Mouse (Mus musculus) layer of hippocampus, adult 18-20 months (tissue): ENCODE measurements around the gene Ces2f. TPM values are rescaled to one million over a fixed set of nuclear protein-coding genes. Genes with fewer than 3 reads are reported as not detected.
"Not testable (repeated sequence)": the region's sequence is repeated elsewhere in the genome, so short reads cannot be mapped to it uniquely, and the experiment has no call there.

ENCODE experiments used
- DNase-seq, 2 experiments: peaks; one replicate each; pipeline ENCODE4 v3.0.0; 2022; ENCODE audit warnings: low spot score in 2 of 2
- long read RNA-seq: library from polyadenylated mRNA; stranded (forward); transcript quantifications from one replicate; pipeline ENCODE4 v2.0.0, GENCODE M21; 2021
- total RNA-seq, 2 experiments: library from RNA; stranded (reverse); gene quantifications; 2 replicates each; pipeline ENCODE4 v1.2.3; 2021

Gene Ces2f
- not detected for total RNA-seq
- long read RNA-seq: 0 reads

DNA sequence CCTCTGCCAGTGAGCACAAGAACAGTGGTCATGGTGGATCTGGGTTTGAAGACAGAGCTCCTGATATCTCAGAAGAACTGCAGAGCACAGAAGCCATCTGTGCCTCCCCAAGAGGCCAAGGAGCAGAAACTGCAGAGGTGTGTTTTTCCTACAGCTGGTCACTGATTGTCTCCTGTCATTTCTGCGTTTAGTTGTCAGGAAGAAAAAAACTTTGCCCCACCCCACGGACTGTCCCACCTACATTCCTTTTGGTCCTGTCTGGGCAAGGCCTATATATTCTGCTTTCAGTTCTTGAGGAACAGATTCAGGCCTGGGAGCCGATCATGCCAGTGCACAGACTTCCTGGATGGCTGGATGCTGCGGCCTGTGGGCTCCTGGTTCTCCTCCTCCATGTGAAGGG, at the start of gene Ces2f:
Gene Ces2f, plus strand, starts transcription at position 301 of the 400 bp plus-strand sequence.
- DNase-seq: no peak

- no peak for DNase-seq
These were observed 45.4 kb upstream of the Ces2f start for GRCm38 (mm10) chr8:104901746-104902145.

GRCm38 (mm10) chr8:104907111-104907510, 40.0 kb upstream of the Ces2f start:
- no peak for DNase-seq

DNA sequence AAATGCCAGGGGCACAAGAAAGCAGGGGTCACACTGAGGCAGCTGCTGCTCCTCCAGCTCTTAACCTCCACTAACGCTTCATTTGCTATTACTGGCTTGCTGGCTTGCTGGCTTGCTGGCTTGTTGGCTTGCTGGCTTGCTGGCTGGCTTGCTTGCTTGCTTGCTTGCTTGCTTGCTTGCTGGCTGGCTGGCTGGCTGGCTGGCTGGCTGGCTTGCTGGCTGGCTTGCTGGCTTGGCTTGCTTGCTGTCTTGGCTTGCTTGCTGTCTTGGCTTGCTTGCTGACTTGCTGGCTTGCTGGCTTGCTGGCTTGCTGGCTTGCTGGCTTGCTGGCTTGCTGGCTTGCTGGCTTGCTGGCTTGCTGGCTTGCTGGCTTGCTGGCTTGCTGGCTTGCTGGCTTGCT, 38.1 kb upstream of the Ces2f start:
- DNase-seq: peak; percentile 11 to 14

- not testable (repeated sequence) for DNase-seq
These were observed 37.5 kb upstream of the Ces2f start for GRCm38 (mm10) chr8:104909651-104910050.

DNA sequence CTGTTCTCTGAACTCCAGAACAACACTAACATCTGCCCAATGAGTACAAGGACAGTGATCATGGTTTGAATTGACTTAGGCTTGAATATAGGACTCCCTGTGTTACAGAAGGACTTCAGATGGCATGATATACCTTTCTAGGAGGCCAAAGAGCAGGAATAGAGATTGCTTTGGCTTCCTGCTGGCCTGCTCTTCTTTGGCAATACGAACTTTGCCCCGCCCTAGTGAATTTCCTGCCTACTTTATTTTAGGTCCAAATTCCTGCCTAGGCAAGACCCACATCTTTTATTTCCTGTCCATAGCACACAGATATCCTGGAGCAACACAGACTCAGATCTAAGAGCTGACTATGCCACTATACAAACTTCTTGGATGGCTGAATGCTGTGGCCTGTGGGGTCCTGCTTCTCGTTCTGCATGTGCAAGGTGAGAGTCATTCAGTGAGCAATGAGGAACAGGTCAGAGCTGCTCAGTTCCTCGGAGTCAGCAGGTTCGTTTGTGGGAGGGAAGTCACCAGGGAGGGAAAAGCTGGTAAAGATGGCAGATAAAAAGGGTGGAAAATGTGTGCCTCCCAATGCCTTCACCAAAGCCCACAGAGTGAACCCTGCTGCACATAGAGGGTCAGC, 21.1 kb upstream of the Ces2f start, which contains the start of gene Ces2e:
Gene Ces2e, plus strand, starts transcription at position 289 of the 625 bp plus-strand sequence.
- DNase-seq: no peak

DNA sequence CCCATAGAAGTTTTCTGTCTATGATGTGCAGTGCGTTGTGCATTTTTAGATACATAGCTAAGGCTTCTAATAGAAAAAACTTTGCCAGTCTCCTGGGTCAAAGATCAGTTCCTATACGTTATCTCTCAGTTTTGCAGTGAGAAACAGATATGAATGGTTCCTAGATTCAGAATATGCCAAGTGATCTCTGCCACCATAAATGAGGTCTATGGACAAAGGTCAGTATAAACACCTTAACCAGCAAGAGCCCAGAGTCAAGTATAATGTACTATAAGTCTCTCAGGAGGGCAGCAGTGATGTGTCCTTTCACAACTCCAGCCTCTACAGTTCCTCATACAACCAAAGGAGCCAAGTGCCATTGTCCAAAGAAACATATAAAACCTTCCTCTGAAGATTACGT, 19.9 kb upstream of the Ces2f start:
- no peak for DNase-seq

DNA sequence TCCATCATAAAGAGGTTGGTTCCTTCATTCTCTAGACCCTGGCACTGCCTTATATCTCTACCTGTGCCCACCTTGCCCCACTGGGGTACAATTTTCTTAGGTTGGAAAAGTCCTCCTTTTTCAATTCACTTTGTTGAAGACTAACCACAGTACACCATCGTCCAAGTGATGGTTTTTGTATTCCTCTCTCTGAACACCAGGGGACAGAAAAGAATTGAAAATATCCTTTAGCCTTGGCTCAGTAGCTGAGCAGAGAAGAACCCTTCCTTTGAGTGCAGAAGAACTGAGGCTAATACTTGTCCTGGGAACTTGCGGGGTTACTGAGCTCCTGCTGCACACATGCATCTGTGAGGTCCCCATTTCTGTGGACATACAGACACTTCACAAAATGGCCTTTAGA, 2.5 kb upstream of the Ces2f start:
- no peak for DNase-seq

DNA sequence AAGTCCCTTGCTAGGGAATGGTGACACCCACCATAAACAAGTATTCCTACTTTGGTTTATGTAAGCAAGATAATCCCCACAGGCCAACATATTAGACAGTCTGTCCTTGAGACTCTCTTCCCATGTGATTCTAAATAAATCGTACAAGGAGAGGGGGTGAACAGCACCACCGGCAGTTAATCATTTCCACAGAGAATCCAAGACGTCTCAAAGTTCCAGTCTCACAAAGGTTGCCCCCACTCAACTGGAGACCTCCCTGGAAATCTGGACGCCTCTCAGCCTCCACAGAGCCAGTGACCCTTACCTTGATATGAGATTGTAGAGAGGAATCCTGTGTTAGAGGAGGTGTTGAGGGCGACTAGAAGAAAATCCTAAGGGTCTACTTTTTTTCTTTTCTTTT, 1.9 kb downstream of the Ces2f start:
- DNase-seq: no peak

GRCm38 (mm10) chr8:104961537-104961961, 14.4 kb downstream of the Ces2f start, which contains the start of gene Ces2g:
Gene Ces2g, plus strand, starts transcription at chr8:104961718.
- DNase-seq: no peak

GRCm38 (mm10) chr8:104962229-104962901, 15.2 kb downstream of the Ces2f start:
- DNase-seq: no peak

DNA sequence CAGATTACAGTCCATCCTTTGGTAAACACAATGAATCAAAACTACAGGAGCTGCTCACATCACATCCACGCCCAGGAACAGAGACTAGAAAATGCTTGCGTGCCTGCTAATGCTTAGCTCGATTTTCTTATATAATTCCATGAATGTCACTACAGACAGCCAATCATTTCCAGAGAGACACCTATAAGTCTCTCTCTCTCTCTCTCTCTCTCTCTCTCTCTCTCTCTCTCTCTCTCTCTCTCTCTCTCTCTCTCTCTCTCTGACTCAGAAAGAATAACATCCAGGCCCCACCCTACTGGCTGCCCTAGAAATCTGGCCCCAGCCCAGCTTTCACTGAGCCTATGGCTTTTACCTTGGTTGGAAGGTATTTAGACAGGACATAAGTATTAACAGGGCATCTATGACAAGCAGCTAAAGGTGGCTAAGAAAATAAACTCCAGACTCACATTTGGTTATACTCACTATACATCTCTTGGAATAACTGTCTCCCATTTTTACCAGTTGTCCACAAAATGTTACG, 16.3 kb downstream of the Ces2f start:
- no peak for DNase-seq

- no peak for DNase-seq
These were observed 37.0 kb downstream of the Ces2f start for GRCm38 (mm10) chr8:104984126-104984525.

GRCm38 (mm10) chr8:104984942-104985341, 37.8 kb downstream of the Ces2f start:
- DNase-seq: no peak

- DNase-seq: no peak
These were observed 51.0 kb downstream of the Ces2f start for GRCm38 (mm10) chr8:104998191-104998590.

DNA sequence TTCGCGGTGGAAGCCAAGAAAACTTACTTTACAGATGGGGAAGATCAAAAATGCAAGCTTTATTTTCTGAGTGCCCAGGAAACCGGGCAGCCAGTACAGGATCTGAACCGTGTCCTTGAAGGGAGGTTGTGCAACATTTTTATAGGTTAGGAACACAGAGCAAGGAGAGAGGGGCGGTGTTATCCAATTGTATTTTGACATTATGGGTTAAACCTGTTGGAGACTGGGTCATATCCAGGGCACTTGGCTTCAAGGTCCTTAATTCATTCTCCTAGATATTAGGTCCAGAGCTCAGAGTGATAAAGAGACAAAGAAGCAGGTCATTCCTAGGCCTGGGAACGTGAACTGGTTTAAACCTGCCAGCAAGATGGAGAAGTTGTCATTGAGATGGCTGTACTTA, 52.0 kb downstream of the Ces2f start:
- no peak for DNase-seq

DNA sequence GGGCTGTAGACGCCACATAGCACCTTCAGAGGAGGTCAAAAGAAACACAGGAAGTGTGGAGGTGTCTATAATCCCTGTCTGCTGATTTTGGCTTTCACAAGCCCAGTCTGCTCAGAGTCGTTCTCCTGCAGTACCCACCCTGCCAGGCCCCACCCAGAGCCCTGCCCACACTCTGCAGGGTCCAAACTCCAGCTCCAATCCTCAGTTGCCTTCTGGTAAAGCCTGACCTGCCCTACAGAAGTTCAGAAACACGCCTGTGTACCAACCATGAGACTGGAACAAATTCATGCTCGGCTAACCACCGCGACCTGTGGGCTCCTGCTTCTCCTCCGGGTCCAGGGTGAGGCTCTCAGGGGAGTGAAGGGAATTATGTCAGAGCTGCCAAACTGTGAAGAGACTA, 53.4 kb downstream of the Ces2f start, which contains the start of gene Ces2h:
Gene Ces2h, plus strand, starts transcription at position 268 of the 400 bp plus-strand sequence.
- no peak for DNase-seq

Other genes starting within 250 kb of the Ces2f start
- not detected for gene Ces2a, start 213.4 kb upstream of the Ces2f start, total RNA-seq
- not detected for gene Ces2b, start 115.8 kb upstream of the Ces2f start, total RNA-seq
- not detected for gene Ces2c, start 100.3 kb upstream of the Ces2f start, total RNA-seq
- gene Ces2e, start 21.1 kb upstream of the Ces2f start, total RNA-seq: not detected
- under 1 TPM in 1 of 2 experiments, not detected in 1; 0.27 TPM for gene Ces2g, start 14.4 kb downstream of the Ces2f start, total RNA-seq
- not detected for gene Ces2h, start 53.5 kb downstream of the Ces2f start, total RNA-seq
- gene Ces3a, start 101.2 kb downstream of the Ces2f start, total RNA-seq: not detected
- gene Ces3b, start 136.4 kb downstream of the Ces2f start, total RNA-seq: not detected
- not detected for gene Ces4a, start 184.4 kb downstream of the Ces2f start, total RNA-seq
- 10 to 100 TPM; 22.1 to 24.4 TPM for gene Cbfb, start 223.3 kb downstream of the Ces2f start, total RNA-seq